Mouse (Mus musculus) cortical plate, adult 2 months (tissue): ENCODE results near the gene Fkbp8.

Experiments used
- CTCF ChIP-seq: fragments of 200-500 bp; IDR thresholded peaks from 2 replicates; pipeline ENCODE4 v1.5.1; 2011; ENCODE audit warnings: mild to moderate bottlenecking, control low read depth, low read length; ENCODE audit not compliant: insufficient read depth; ENCODE audit errors: extremely low read depth
- POLR2A ChIP-seq: fragments of 200-500 bp; IDR thresholded peaks from 2 replicates; pipeline ENCODE4 v1.6.1; 2011; ENCODE audit warnings: mild to moderate bottlenecking, low read length, control low read depth; ENCODE audit not compliant: insufficient read depth; ENCODE audit errors: extremely low read depth

DNA sequence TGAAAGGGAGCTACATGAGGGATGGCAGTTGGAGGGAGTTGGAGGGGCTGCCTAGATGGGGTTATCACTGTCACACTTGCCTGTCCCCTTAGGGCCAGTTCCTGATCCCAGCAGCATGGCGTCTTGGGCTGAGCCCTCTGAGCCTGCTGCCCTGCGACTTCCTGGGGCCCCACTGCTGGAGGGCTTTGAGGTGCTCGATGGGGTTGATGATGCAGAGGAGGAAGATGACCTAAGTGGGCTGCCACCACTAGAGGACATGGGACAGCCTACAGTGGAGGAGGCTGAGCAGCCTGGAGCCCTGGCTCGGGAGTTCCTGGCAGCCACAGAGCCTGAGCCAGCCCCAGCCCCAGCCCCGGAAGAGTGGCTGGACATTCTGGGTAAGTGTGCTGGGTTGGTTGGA lies 1.8 kb downstream of the Fkbp8 start:
- TF ChIP-seq CTCF, result no peak
- no peak for TF ChIP-seq POLR2A
